Mouse (Mus musculus): ENCODE measurements at regions not wholly inside any gene's neighbourhood (a gene's known extent, or its start where the extent isn't known, plus 50 kb on each side); places are given as distances from the start of the nearest gene placed in this dataset.

GRCm38 (mm10) chr12:50158143-50158542 is 490.8 kb downstream of the Prkd1 start:
- 39% methylated on average over 9 of the region's 9 CpGs for WGBS
- Histone ChIP-seq H3K27ac (ENCODE audit: low read length) (no peak overlapping the region), H3K9ac (replicated peaks; ENCODE audit: low read depth) (no peak overlapping the region), H3K4me1 (ENCODE audit: insufficient read depth, low read depth, low read length) (no peaks in the 10 kb centered on the region), H3K36me3 (ENCODE audit: insufficient read depth, low read length) (no peaks in the 10 kb centered on the region), H3K4me3 (ENCODE audit: low read depth, low read length) (no peak overlapping the region), H3K27me3 (replicated peaks; ENCODE audit: insufficient read depth, low read length) (no peaks in the 10 kb centered on the region), H3K9me3 (ENCODE audit: low read length) (no peaks in the 10 kb centered on the region), H3K4me2 (replicated peaks; ENCODE audit: low read depth, low read length) (no peak overlapping the region)
- no peak for ATAC-seq
- TF ChIP-seq EP300 (IDR thresholded peaks at IDR 0.05): no peak
- no peak for TF ChIP-seq CTCF (IDR thresholded peaks at IDR 0.05)
- no peak for DNase-seq (ENCODE audit: low spot score)

- DNase-seq (ENCODE audit: low spot score) (no peak), ATAC-seq (no peak)
- Histone ChIP-seq H3K27ac (ENCODE audit: low read length) (no peak overlapping the region), H3K4me2 (replicated peaks; ENCODE audit: low read depth, low read length) (no peak overlapping the region), H3K27me3 (replicated peaks; ENCODE audit: insufficient read depth, low read length) (no peaks in the 10 kb centered on the region), H3K36me3 (ENCODE audit: insufficient read depth, low read length) (no peaks in the 10 kb centered on the region), H3K4me3 (ENCODE audit: low read depth, low read length) (no peak overlapping the region), H3K9ac (replicated peaks; ENCODE audit: low read depth) (no peak overlapping the region), H3K9me3 (ENCODE audit: low read length) (no peaks in the 10 kb centered on the region), H3K4me1 (ENCODE audit: insufficient read depth, low read depth, low read length) (no peaks in the 10 kb centered on the region)
- 79% methylated on average over 1 of the region's 1 CpGs for WGBS
- TF ChIP-seq EP300 (IDR thresholded peaks at IDR 0.05) (no peak), CTCF (IDR thresholded peaks at IDR 0.05) (no peak)
Measured at GRCm38 (mm10) chr12:50187332-50187731, 461.6 kb downstream of the Prkd1 start.

GRCm38 (mm10) chr12:50190892-50191539 is 457.9 kb downstream of the Prkd1 start:
- Histone ChIP-seq H3K4me3 (ENCODE audit: low read depth, low read length) (no peak overlapping the region), H3K27ac (ENCODE audit: low read length) (no peak overlapping the region), H3K27me3 (replicated peaks; ENCODE audit: insufficient read depth, low read length) (no peaks in the 10 kb centered on the region), H3K9me3 (ENCODE audit: low read length) (no peaks in the 10 kb centered on the region), H3K4me1 (ENCODE audit: insufficient read depth, low read depth, low read length) (no peaks in the 10 kb centered on the region), H3K9ac (replicated peaks; ENCODE audit: low read depth) (no peak overlapping the region), H3K36me3 (ENCODE audit: insufficient read depth, low read length) (no peaks in the 10 kb centered on the region), H3K4me2 (replicated peaks; ENCODE audit: low read depth, low read length) (no peak overlapping the region)
- DNase-seq (ENCODE audit: low spot score) (no peak), ATAC-seq (no peak)
- TF ChIP-seq EP300 (IDR thresholded peaks at IDR 0.05) (no peak), CTCF (IDR thresholded peaks at IDR 0.05) (no peak)

GRCm38 (mm10) chr12:50191733-50192612 is 456.9 kb downstream of the Prkd1 start:
- no peak for TF ChIP-seq CTCF (IDR thresholded peaks at IDR 0.05)
- TF ChIP-seq EP300 (IDR thresholded peaks at IDR 0.05): no peak
- no peaks in the 10 kb centered on the region for H3K9me3 ChIP-seq (ENCODE audit: low read length)
- no peak overlapping the region for H3K4me3 ChIP-seq (ENCODE audit: low read depth, low read length)
- no peaks in the 10 kb centered on the region for H3K27me3 ChIP-seq (replicated peaks; ENCODE audit: insufficient read depth, low read length)
- DNase-seq (ENCODE audit: low spot score) (no peak), ATAC-seq (no peak)
- no peak overlapping the region for H3K9ac ChIP-seq (replicated peaks; ENCODE audit: low read depth)
- H3K4me1 ChIP-seq (ENCODE audit: insufficient read depth, low read depth, low read length): no peaks in the 10 kb centered on the region
- no peak overlapping the region for H3K4me2 ChIP-seq (replicated peaks; ENCODE audit: low read depth, low read length)
- no peaks in the 10 kb centered on the region for H3K36me3 ChIP-seq (ENCODE audit: insufficient read depth, low read length)
- 50% methylated on average over 11 of the region's 11 CpGs for WGBS
- H3K27ac ChIP-seq (ENCODE audit: low read length): no peak overlapping the region

- WGBS: 73% methylated on average over 3 of the region's 3 CpGs
- Histone ChIP-seq H3K27me3 (replicated peaks; ENCODE audit: insufficient read depth, low read length) (no peaks in the 10 kb centered on the region), H3K9me3 (ENCODE audit: low read length) (no peaks in the 10 kb centered on the region), H3K27ac (ENCODE audit: low read length) (no peak overlapping the region), H3K4me1 (ENCODE audit: insufficient read depth, low read depth, low read length) (no peaks in the 10 kb centered on the region), H3K9ac (replicated peaks; ENCODE audit: low read depth) (no peak overlapping the region), H3K36me3 (ENCODE audit: insufficient read depth, low read length) (no peaks in the 10 kb centered on the region), H3K4me3 (ENCODE audit: low read depth, low read length) (no peak overlapping the region), H3K4me2 (replicated peaks; ENCODE audit: low read depth, low read length) (no peak overlapping the region)
- DNase-seq (ENCODE audit: low spot score): no peak
- TF ChIP-seq CTCF (IDR thresholded peaks at IDR 0.05): no peak
- no peak for TF ChIP-seq EP300 (IDR thresholded peaks at IDR 0.05)
- no peak for ATAC-seq
Measured at GRCm38 (mm10) chr12:50193501-50193900, 455.4 kb downstream of the Prkd1 start.

- TF ChIP-seq EP300 (IDR thresholded peaks at IDR 0.05) (no peak), CTCF (IDR thresholded peaks at IDR 0.05) (no peak)
- H3K4me1 ChIP-seq (ENCODE audit: insufficient read depth, low read depth, low read length): no peaks in the 10 kb centered on the region
Measured at GRCm38 (mm10) chr12:50194714-50195113, 454.2 kb downstream of the Prkd1 start.

More at GRCm38 (mm10) chr12:50194714-50195113, 454.2 kb downstream of the Prkd1 start:
- H3K36me3 ChIP-seq (ENCODE audit: insufficient read depth, low read length): no peaks in the 10 kb centered on the region
- no peaks in the 10 kb centered on the region for H3K9me3 ChIP-seq (ENCODE audit: low read length)
- no peaks in the 10 kb centered on the region for H3K27me3 ChIP-seq (replicated peaks; ENCODE audit: insufficient read depth, low read length)
- no peak for DNase-seq (ENCODE audit: low spot score)
- no peak overlapping the region for H3K4me2 ChIP-seq (replicated peaks; ENCODE audit: low read depth, low read length)
- H3K4me3 ChIP-seq (ENCODE audit: low read depth, low read length): no peak overlapping the region
- H3K27ac ChIP-seq (ENCODE audit: low read length): no peak overlapping the region
- H3K9ac ChIP-seq (replicated peaks; ENCODE audit: low read depth): no peak overlapping the region
- ATAC-seq: no peak
